Mouse (Mus musculus): ENCODE measurements around the gene Cbarp.

GRCm38 (mm10) chr10:80104181-80104580 lies 36.5 kb downstream of the Cbarp start:
- TF ChIP-seq POLR2A (IDR thresholded peaks at IDR 0.05; ENCODE audit: low read depth, low read length) (no peak), SIN3A (IDR thresholded peaks at IDR 0.05; ENCODE audit: low read length) (no peak), JUN (IDR thresholded peaks at IDR 0.05; ENCODE audit: insufficient read depth, low read depth, low read length) (no peak)
